Mouse (Mus musculus) stomach, embryonic 16.5 days (tissue): ENCODE measurements at regions not wholly inside any gene's neighbourhood (a gene's known extent, or its start where the extent isn't known, plus 50 kb on each side); places are given as distances from the start of the nearest gene placed in this dataset.
"Not testable (repeated sequence)": the region's sequence is repeated elsewhere in the genome, so short reads cannot be mapped to it uniquely, and the experiment has no call there.

Source experiments
- ATAC-seq: fragments of 200-750 bp; cut with Nextera tagmentation; 2 replicates; pipeline ENCODE4 v1.8.0; 2017; ENCODE audit warnings: moderate number of reproducible peaks, moderate TSS enrichment; ENCODE audit not compliant: insufficient read depth, low FRiP score
- H3K27ac ChIP-seq: fragments of 300-500 bp; sonication (generic); 2 replicates; pipeline ENCODE4 v1.5.1; 2014; ENCODE audit warnings: low read length
- H3K27me3 ChIP-seq: fragments of 300-500 bp; sonication (generic); 2 replicates; pipeline ENCODE4 v1.6.1; 2014; ENCODE audit warnings: low read length, control low read depth, mixed read lengths; ENCODE audit not compliant: control insufficient read depth, insufficient read depth
- H3K36me3 ChIP-seq: fragments of 300-500 bp; sonication (generic); 2 replicates; pipeline ENCODE4 v1.6.1; 2014; ENCODE audit warnings: low read length; ENCODE audit not compliant: control insufficient read depth, insufficient read depth
- H3K4me1 ChIP-seq: fragments of 300-500 bp; sonication (generic); 2 replicates; pipeline ENCODE4 v1.6.1; 2014; ENCODE audit warnings: low read length, control low read depth, mixed read lengths; ENCODE audit not compliant: control insufficient read depth, insufficient read depth
- H3K4me2 ChIP-seq: fragments of 300-500 bp; sonication (generic); 2 replicates; pipeline ENCODE4 v1.6.1; 2014; ENCODE audit warnings: low read depth, low read length, mixed read lengths
- H3K4me3 ChIP-seq: fragments of 300-500 bp; sonication (generic); replicated peaks from 2 replicates; pipeline ENCODE4 v1.5.1; 2014; ENCODE audit warnings: mild to moderate bottlenecking, low read length
- H3K9ac ChIP-seq: fragments of 300-500 bp; sonication (generic); 2 replicates; pipeline ENCODE4 v1.6.1; 2014; ENCODE audit warnings: low read length
- H3K9me3 ChIP-seq: fragments of 300-500 bp; sonication (generic); replicated peaks from 2 replicates; pipeline ENCODE4 v1.6.1; 2016; ENCODE audit warnings: low read length, control low read depth; ENCODE audit not compliant: control insufficient read depth
- WGBS: fragments of 180-500 bp; shearing (Covaris S2); extraction: QIAGEN DNeasy Blood & Tissue Kit; methylation state at CpG from one replicate; pipeline ENCODE4 v1.1.7; 2014; 5-methylcytosine and 5-hydroxymethylcytosine counted together

DNA sequence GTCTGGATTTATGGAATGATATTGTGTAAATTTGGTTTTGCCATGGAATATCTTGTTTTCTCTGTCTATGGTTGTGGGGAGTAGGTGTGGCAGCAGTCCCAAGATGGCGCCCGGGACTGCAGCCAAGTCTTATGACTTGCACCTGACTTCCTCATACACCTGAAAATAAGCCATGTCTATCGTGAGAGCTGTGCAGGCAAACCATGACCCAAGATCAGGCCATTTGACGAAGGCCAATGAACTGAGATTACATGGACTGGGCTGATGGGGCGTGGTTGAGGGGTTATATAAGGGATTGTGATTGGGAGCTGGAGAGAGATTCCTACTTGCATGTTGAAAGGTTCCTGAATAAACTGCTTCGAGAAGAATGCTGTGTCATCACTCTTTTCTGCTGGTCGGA is 139.5 kb downstream of the Slc6a15 start:
- 89% methylated on average over 7 of the region's 7 CpGs for WGBS
- not testable (repeated sequence) for H3K4me3 ChIP-seq, H3K27ac ChIP-seq, H3K9ac ChIP-seq, H3K4me1 ChIP-seq, H3K4me2 ChIP-seq, ATAC-seq, H3K27me3 ChIP-seq, H3K9me3 ChIP-seq, H3K36me3 ChIP-seq

DNA sequence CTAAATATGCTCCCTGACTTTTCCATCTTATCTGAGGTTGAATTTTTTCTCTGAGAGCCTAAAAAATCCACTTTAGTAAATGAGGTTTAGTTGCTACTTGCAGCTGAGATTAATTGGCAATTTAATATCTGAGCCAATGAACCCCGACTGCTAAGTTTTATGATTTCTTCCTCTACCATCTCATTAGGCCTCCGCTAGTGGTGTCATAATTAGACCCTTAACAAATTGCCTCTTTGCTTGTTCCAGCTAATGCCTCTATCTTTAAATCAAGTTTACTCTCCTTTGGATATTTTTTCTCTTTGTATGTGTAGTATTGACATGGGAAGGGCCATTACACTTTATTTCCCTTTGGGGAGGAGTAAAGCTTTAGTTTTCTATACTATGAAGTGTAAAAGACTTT is 176.9 kb downstream of the Slc6a15 start:
- ATAC-seq: no peak
- Histone ChIP-seq H3K4me2 (no peak overlapping the region), H3K9ac (no peak overlapping the region), H3K4me1 (no peaks in the 10 kb centered on the region), H3K27ac (no peak overlapping the region), H3K9me3 (no peaks in the 10 kb centered on the region), H3K27me3 (no peaks in the 10 kb centered on the region), H3K4me3 (no peak overlapping the region), H3K36me3 (no peaks in the 10 kb centered on the region)
- WGBS: 76% methylated on average over 2 of the region's 2 CpGs

DNA sequence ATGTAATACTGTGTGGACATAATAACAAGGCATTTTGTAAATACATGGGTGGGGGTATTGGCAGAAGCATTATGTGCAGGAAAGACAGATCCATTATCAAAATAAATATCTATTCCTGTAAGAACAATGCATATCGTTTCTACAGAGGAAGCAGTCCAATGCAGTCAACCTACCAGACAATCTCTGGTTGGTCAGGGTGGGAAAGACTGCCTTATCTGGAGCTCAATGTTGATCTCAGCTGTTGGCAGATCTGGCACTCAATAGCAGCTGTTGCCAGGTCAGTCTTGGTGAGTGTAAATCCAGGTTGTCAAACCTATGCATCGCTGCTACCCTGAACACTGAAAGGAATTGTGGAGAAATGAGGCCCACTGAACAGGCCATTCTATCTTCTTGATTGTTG is 181.9 kb downstream of the Slc6a15 start:
- no peak for ATAC-seq
- H3K36me3 ChIP-seq: no peaks in the 10 kb centered on the region
- 73% methylated on average over 2 of the region's 2 CpGs for WGBS

DNA sequence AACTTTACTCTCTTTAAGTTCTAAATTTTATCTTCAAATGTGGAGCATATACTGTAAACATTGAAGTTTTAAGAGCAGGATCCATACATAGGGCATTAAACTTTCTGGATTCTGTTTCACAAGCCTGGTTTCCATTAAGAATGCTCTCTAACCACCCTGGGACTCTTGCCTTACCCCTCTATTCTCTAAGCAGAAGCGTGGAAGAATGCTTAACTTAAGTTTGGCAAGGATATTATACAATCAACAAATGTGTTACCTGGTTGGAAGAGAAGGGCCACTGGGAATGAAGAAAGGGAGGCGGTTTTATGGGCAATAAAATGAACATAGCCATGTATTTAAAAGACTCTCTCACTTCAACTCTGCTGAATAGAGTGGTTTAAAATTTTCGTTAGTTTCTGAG is 217.5 kb downstream of the Slc6a15 start:
- whole genome bisulfite sequencing: 64% methylated on average over 3 of the region's 3 CpGs
- H3K4me3 ChIP-seq: no peak overlapping the region
- no peaks in the 10 kb centered on the region for H3K9me3 ChIP-seq
- H3K4me1 ChIP-seq: no peaks in the 10 kb centered on the region
- no peak overlapping the region for H3K9ac ChIP-seq
- H3K36me3 ChIP-seq: no peaks in the 10 kb centered on the region
- H3K27me3 ChIP-seq: no peaks in the 10 kb centered on the region
- no peak overlapping the region for H3K4me2 ChIP-seq
- no peak for ATAC-seq
- no peak overlapping the region for H3K27ac ChIP-seq

More for the DNA sequence above, 181.9 kb downstream of the Slc6a15 start:
- H3K4me3 ChIP-seq: no peak overlapping the region
- H3K9ac ChIP-seq: no peak overlapping the region
- no peak overlapping the region for H3K4me2 ChIP-seq
- H3K27me3 ChIP-seq: no peaks in the 10 kb centered on the region
- no peaks in the 10 kb centered on the region for H3K9me3 ChIP-seq
- H3K27ac ChIP-seq: no peak overlapping the region
- H3K4me1 ChIP-seq: no peaks in the 10 kb centered on the region

DNA sequence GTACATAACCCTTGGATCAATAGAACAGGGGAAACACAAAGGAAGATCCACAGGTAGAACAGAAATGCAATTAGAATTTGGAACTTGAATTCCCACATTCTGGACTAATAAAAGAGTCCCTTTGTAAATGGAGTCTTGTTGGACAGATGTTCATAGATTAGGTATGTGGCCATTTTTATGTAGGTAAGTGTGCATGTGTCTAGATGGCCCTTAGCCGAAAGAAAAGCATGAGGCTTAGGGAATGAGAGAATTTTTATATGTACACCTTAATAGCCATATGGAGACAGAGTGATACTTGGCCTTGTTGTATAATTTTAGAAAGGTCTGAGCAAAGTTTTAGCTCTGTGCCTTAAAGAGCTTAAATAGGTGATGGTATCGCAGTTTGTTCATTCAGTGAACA is 217.9 kb downstream of the Slc6a15 start:
- H3K9ac ChIP-seq: no peak overlapping the region
- ATAC-seq: no peak
- no peaks in the 10 kb centered on the region for H3K36me3 ChIP-seq
- no peak overlapping the region for H3K4me2 ChIP-seq
- H3K27ac ChIP-seq: no peak overlapping the region
- H3K27me3 ChIP-seq: no peaks in the 10 kb centered on the region
- H3K9me3 ChIP-seq: no peaks in the 10 kb centered on the region
- H3K4me3 ChIP-seq: no peak overlapping the region
- 82% methylated on average over 2 of the region's 2 CpGs for WGBS
- H3K4me1 ChIP-seq: no peaks in the 10 kb centered on the region

DNA sequence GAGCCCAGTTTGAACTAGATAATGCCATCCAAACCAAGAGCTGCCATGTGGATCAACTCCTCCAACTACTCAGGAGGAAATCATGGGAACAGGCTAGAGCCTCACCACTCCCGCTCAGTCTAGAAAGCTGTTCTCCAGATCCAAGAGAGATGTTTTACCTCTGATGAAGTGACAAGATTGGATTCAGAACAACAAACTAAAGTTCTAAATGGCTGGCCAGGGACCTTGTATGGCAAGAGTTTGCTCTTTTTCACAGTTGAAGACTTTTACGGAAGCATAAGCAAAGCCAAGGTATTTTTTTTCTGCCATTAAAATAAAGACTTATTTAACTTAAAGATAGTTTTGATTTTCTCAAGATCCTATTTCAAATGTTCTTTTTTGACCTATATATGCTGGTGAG is 224.4 kb downstream of the Slc6a15 start:
- Histone ChIP-seq H3K4me1 (no peaks in the 10 kb centered on the region), H3K4me3 (no peak overlapping the region), H3K36me3 (no peaks in the 10 kb centered on the region), H3K27me3 (no peaks in the 10 kb centered on the region), H3K27ac (no peak overlapping the region), H3K9me3 (no peaks in the 10 kb centered on the region), H3K4me2 (no peak overlapping the region), H3K9ac (no peak overlapping the region)
- WGBS: 91% methylated on average over 2 of the region's 2 CpGs
- ATAC-seq: no peak

DNA sequence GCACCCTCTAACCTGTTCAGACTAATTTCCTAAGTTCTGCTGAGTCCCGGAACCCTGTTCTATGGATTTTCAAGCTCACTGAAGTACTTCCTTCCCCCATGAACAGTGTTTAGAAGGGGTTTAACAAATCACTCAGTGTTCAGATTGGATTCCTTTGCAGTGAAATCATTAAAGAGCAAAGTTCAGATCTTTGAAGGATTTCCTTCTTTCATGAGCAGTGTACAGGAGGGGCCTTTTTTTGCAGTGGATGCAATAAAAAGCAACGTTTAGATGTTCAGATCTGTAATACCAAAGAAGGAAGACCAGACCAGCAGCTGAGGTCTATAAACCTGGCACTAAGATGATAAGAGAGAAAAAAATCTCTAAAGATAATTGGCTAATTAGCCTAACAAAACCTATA is 273.6 kb downstream of the Slc6a15 start:
- Histone ChIP-seq H3K4me2 (no peak overlapping the region), H3K9ac (no peak overlapping the region), H3K36me3 (no peaks in the 10 kb centered on the region), H3K4me3 (no peak overlapping the region), H3K4me1 (no peaks in the 10 kb centered on the region), H3K9me3 (no peaks in the 10 kb centered on the region), H3K27me3 (no peaks in the 10 kb centered on the region), H3K27ac (no peak overlapping the region)
- 75% methylated on average over 2 of the region's 2 CpGs for WGBS
- no peak for ATAC-seq

DNA sequence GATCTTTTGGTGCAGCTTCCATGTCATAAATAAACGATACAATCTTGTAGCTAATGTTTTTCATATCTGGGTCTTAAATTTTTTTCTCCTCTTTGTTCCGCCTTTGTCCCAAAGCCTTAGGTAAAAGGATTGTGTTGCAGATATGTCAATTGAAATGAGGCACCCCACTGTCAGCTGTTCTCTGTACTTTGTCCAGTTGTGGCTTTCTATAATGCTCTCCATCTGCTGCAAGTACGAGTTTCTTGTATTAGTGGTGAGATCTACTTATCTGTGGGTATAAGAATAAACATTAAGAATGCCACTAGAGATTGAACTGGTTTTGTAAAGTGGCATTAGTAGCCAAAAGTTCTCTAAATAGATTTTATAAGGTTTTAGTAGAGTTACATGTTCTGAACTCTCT is 282.3 kb downstream of the Slc6a15 start:
- Histone ChIP-seq H3K36me3 (no peaks in the 10 kb centered on the region), H3K9ac (no peak overlapping the region), H3K4me3 (no peak overlapping the region), H3K4me2 (no peak overlapping the region), H3K27me3 (no peaks in the 10 kb centered on the region), H3K27ac (no peak overlapping the region), H3K4me1 (no peaks in the 10 kb centered on the region), H3K9me3 (no peaks in the 10 kb centered on the region)
- 79% methylated on average over 3 of the region's 3 CpGs for whole genome bisulfite sequencing
- no peak for ATAC-seq

DNA sequence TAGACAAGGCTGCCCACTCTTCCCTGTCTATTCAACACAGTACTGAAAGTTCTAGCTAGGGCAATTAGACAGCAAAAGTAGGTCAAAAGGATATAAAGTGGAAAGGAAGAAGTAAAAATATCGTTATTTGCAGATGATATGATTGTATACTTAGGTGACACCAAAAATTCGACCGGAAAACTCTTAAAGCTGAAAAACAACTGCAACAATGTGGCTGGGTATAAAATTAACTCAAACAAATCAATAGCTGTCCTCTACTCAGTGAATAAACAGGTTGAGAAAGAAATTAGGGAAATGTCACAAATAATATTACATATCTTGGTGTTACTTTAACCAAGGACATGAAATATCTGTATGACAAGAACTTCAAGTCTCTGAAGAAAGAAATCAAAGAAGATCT is 305.5 kb downstream of the Slc6a15 start:
- H3K9ac ChIP-seq: no peak overlapping the region
- ATAC-seq: no peak
- H3K4me1 ChIP-seq: no peaks in the 10 kb centered on the region
- H3K27ac ChIP-seq: no peak overlapping the region
- H3K36me3 ChIP-seq: no peaks in the 10 kb centered on the region
- no peak overlapping the region for H3K4me3 ChIP-seq
- no peaks in the 10 kb centered on the region for H3K27me3 ChIP-seq
- H3K4me2 ChIP-seq: no peak overlapping the region
- H3K9me3 ChIP-seq: no peaks in the 10 kb centered on the region
- WGBS: 77% methylated on average over 3 of the region's 3 CpGs

DNA sequence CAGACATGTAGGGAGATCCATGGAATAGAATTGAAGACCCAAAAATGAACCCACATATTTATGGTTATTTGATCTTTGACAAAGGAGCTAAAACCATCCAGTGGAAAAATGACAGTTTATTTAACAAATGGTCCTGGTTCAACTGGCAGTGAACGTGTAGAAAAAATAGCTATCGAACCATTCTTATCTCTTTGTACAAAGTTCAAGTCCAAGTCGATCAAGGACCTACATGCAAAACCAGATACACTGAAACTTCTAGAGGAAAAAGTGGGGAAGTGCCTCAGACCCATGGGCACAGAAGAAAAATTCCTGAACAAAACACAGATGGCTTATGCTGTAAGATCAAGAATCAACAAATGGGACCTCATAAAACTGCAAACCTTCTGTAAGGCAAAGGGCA is 306.2 kb downstream of the Slc6a15 start:
- 73% methylated on average over 3 of the region's 3 CpGs for WGBS
- no peak overlapping the region for H3K27ac ChIP-seq
- no peaks in the 10 kb centered on the region for H3K9me3 ChIP-seq
- H3K27me3 ChIP-seq: no peaks in the 10 kb centered on the region
- H3K4me2 ChIP-seq: no peak overlapping the region
- no peak overlapping the region for H3K9ac ChIP-seq
- H3K4me3 ChIP-seq: no peak overlapping the region
- H3K4me1 ChIP-seq: no peaks in the 10 kb centered on the region
- no peak for ATAC-seq
- H3K36me3 ChIP-seq: no peaks in the 10 kb centered on the region
